Mouse (Mus musculus) CD8-positive naive resting alpha-beta T cell, adult 2 months (primary cell): Measurements from ENCODE around the gene Rpl37.
A peak's percentile ranks its signal among the peaks of the same experiment; 100 is the strongest.
"Not testable (repeated sequence)": the region's sequence is repeated elsewhere in the genome, so short reads cannot be mapped to it uniquely, and the experiment has no call there.

Experiments
- DNase-seq, 2 experiments: peaks; one replicate each; pipeline ENCODE4 v3.0.0; 2022; ENCODE audit warnings: low read depth in 2 of 2, low spot score in 2 of 2

Gene Rpl37

DNA sequence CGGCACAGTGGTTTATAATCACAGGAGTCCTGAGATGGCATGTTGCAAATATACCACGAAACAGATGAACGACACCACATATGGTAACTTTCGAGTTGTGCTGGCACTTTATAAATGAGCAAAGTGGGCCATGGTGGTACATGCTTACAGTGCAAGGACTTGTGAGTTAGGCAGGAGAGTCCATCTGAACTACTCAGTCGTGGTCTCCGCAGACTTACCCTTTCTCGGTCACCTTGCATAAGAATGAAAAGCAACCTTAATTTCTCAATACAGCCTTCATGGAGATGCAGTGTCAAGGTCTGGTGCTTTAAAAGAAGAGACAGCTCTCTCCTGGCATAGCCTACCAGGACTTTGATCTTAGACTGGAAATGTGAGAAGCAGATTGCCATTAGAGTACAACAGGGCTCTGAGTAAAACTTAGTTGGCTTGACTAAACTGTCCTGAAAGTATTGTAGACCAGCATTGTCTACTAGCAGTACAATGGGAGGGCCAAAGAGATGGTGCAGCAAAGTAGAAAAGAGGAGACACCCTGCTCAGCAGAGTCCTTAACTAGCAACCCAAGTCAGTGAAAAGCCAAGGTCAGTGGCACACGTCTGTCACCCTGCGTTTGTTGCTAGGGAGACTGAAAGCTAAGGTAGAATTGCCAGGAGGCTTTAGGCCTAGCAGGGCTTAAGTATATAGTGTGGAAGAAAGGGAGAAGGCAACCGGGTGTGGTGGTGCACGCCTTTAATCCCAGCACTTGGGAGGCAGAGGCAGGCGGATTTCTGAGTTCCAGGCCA lies 5.3 kb downstream of the Rpl37 start:
- DNase-seq, result no peak

DNA sequence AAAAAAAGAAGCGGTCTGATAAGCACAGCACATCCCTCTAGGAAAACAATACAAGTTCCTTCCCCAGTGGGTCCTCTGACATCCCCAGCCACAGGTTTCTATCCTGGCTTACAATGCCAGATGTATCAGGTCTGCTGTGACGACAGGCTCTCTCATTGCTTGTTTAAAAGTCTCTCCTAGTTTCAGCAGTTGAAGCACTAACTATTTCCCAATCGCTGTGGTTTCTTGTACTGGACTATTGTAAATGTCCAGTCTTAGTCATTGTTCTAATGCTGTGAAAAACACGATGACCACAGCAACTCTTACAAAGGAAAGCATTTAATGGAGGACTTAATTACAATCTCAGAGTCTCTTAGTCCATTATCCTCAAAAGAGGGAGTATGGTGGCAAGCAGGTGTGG lies 10.0 kb downstream of the Rpl37 start:
- DNase-seq, result no peak

DNA sequence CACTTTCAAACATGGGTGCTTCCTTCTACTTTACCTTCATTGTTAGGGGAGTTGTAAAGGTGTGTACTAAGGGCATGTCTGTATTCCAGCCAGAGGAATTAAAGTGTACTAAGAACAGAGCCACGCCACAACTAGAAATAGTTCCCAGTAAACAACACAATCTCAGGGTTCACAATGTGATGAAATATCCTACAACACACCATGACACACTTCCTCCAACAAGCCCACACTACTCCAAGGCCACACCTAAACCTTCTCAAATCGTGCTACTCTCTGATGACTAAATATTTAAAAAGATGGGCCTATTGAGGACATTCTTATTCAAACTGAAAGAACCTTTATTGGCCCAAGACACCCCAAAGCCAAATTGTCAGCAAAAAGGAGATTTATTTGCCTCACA lies 11.0 kb downstream of the Rpl37 start:
- no peak for DNase-seq

DNA sequence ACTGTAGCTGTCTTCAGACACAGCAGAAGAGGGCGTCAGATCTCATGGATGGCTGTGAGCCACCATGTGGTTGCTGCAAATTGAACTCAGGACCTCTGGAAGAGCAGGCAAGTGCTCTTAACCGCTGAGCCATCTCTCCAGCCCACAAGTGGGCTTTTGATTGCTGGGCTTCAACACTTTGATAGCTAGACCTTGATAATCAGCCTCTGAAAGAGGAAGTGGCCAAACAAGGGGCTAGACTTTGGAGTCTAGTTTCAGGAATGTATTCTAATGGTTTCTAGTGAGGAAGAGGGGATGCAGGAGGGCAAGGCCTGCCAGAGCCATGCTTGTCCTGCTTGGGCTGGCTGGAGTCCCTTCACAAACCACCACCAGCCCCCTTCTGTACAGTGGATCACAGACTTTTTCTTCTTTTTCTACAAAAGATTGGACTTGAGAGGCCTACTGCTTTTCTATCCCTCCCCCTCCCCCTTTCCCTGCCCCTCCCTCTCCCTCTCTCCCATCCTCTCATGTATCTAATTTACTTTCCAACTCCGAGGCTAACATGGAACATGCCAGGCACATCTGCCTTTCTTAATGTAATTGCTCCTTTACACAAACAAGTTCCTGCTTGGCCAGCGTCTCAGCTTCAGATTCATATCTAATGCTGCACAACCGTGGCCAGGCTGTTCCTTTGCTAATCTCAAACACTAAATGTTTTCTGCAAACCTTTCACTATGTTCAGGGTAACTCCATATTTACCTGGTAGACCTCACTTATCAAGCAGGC lies 11.9 kb downstream of the Rpl37 start:
- DNase-seq, result no peak

DNA sequence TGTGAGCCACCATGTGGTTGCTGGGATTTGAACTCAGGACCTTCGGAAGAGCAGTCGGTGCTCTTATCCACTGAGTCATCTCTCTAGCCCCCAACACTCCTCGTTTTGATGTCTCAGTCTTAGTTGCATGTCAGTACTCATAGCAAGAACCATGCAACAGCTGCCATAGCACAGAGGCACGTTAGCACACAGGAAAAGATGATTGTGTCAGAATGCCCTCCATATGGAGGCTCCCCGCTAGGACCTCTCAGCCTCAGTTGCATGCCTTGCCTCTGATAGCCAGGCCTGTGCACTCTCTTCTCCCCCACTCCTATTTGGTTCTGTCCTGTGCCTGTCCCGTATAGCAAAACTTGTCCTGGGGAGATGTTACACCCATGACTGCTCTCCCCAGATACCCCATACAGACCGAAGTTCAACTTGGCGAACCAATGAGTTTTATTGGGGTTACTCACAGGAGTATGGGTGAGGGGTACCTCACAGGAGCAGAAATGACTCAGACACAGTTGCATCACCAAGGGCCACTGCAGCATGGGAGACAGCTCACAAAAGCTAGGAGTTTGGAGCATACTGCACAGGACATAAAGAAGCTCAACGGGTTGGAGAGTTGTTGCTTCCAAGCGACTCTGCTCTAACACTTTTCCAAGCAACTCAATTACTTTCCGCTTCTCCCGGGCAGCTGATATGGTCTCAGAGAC lies 12.8 kb downstream of the Rpl37 start:
- DNase-seq, result no peak

DNA sequence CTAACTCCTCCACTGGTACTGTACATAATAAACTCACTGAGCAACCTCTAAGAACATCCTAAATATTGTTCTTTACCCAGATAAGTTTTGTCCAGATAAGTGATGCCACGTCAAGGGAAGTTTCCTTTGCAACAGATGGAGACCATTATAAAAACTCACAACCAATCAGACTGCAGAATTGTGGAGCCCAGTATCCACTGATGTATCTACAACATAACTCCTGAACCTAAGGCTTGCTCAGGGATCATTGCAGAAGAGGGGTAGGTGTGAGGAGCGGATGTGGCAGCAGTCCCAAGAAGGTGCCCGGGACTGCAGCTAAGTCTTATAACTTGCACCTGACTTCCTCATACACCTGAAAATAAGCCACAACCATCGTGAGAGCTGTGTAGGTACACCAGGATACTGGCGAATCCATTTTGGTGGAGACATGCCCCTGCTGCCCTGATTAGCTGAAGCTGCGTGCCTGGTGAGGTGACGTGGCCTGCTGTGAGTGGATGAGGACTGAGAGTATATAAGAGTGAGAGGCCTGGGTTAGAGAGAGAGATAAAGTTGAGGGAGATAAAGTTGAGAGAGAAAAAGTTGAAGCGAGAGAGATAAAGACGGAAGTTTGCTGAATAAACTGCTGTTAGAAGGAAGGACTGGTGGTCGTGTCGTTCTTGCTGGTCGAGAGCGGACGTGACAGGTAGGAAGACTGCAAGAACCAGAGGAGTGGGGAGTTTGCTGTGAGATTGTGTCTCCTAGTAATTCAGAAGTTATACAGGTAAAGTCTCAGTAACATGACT lies 14.6 kb downstream of the Rpl37 start:
- DNase-seq, result not testable (repeated sequence)

DNA sequence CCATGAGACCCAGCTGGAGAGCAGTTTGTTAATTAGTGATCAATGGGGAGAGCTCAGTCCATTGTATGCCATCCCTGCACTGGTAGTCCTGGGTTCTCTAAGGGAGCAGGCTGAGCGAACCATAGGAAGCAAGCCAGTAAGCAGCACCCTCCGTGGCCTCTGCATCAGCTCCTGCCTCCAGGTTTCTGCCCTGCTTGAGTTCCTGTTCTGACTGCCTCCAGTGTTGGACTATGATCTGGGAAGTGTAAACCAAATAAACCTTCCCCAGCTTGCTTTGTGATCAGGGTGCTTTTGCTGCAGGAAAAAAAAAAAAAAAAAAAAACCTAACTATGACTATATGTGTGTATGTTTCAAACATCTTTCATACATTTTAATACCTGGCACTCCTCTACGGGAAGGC lies 16.9 kb downstream of the Rpl37 start:
- DNase-seq, result no peak

DNA sequence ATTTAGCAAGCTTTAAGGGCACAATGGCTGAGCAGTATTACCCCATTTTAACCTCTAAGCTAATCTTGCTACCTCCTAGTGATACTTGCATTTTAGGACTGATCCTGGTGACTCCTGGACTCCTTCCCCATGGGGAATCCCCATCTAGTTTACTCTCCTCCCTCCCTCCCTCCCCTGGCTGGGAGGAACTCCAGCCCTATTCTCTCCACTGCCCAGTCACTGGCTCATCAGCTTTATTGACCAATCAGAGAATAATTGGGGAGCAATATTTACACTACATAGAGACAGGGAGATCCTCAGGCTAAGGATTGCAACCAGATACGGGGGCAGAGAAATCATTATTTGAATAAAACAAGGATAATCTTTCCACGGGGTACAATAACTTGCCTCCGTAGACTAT lies 17.7 kb downstream of the Rpl37 start:
- DNase-seq, result no peak

DNA sequence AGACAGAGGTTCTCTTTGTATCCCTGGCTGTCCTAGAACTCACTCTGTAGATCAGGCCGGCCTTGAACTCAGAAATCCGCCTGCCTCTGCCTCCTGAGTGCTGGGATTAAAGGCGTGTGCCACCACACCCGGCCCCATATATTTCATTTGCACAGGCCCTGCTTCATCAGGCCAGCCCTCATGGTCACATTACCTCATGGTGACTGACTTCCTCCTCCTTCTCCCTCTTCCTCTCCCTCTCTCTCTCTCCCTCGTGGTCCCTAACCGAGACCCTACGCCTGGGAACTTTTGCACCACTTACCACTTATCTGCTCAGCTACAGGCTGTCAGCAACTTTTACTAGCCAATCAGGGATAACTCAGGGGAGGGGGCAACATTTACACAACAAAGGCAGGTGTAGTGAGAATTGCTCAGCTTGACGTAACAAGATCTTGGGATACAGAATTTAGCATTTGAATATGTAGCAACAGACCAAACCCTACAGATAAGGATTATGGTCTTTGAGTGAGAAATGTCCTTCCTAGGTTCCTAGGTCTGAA lies 18.6 kb downstream of the Rpl37 start:
- no peak for DNase-seq

DNA sequence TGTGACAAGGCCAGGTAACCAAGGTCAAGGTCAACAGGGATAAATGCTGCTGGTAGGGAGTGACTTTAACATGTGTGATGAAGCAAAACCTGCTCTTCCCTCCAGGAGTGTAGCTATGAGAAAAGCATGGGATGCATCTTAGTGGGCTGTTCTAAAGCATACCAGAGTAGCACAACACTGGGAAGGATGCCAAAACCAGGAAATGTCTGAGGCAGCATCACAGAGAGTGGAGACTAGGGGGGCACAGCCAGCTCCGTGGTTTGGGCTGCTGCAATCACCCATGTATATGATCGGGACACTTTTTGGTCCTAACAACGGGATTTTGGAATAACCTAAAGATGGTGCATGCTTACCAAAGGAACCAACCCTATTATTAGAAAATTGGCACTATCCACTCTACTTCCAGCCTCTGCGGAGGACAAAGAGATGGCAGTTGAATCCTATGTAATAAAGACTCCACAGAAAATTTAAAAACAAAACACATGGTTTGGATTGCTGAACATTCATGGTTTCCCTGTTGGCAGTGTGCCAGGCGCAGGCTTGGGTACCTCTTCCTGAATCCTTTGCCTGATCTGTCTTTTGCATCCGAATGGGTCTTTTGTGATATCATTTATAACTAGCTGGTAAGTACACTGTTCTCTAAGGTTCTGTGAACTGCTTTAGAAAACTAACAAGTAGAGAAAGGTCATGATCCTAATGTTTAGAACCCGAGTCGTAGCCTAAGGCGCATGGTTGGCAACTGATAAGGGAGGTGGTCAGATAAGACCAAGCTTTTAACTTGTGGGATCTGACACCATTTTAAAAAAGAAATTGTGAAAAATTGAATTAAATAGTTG lies 21.8 kb downstream of the Rpl37 start:
- DNase-seq, result no peak

DNA sequence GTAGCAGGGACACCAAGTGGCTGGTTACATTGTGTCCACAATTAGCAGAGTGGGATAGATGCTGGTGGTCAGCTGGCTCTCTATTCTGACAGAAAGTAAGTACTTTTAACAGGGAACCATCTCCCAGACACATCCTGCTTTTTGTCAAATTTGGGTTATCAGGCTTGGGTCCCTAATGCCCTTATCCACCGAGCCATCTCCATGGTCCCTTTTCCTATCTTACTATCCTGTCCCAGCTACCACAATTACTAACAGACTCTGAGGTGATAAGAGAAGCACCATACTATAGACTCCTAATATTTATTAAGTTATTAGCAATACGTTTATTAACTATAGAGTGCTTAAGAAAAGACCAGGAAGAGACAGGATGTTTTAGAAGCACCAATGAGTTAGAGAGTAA lies 22.9 kb downstream of the Rpl37 start:
- DNase-seq, result no peak

DNA sequence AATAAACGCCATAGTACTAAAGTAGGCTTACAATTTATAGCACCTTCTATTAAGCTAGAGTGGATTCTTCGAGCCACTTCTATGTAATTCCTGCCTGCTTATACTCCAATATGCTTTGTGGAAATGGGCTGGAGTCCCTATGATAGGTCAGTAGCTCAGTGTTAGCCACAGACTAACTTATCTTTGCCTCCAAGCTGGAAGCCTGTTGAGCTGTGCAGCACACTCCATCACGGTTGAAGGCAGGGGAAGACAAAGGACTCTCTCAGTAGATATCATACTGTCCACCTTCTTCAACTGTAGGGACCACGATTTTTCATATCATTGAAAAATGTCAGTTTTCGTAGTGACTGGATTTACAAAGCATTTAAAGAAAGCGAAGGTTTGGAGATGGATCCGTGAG lies 23.4 kb downstream of the Rpl37 start:
- DNase-seq, result no peak

DNA sequence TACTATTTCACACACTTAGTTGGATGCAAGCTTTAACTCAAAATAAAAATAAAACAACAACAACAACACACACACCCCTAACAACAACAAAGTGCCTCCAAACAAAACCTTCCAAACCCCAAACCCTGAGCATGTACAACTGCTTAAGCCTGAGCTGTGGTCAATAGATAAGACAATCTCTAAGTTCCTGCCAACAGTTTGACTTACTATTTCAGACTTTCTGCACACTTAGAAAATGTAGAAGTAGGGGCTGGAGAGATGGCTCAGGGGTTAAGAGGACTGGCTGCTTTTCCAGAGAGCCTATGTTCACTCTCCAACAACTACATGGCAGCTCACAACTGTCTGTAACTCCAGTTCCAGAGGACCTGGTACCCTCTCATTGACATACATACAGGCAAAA lies 23.9 kb downstream of the Rpl37 start:
- DNase-seq, result no peak

DNA sequence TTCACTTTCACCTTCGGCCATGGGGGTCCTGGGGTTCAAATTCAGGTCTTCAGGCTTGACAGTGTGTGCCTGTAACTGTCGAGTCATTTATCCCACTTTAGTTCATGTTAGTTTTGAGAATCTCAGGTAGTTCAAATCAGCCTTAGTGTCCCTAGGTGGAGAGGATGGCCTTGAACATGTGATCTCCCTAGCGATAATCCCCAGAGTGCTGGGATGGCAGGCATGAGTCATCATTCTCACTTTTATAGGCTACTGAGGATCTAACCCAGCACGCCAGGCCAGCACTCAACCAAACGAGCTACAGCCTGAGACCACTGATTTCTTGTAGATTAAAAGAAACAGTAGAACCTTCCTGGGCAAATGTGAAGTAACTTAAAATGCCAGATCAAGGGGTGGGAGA lies 25.6 kb downstream of the Rpl37 start:
- DNase-seq, result no peak

DNA sequence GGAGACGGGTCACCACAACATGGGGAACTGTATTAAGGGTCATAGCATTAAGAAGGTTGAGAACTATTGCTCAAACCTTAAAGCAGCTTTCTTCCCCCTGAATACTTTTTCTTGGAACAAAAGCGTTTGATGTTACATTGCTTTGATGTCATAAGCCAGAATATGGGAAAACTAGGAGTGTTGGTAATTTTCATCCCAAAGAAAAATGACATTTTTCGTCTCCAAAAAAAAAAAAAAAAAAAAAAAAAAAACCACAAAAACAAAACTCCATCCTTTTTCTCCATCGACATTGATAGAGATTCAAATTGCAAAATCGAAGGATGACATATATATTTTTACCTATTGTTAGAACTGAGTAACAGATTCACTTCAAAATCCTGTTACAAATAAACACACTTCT lies 26.3 kb downstream of the Rpl37 start:
- no peak for DNase-seq

DNA sequence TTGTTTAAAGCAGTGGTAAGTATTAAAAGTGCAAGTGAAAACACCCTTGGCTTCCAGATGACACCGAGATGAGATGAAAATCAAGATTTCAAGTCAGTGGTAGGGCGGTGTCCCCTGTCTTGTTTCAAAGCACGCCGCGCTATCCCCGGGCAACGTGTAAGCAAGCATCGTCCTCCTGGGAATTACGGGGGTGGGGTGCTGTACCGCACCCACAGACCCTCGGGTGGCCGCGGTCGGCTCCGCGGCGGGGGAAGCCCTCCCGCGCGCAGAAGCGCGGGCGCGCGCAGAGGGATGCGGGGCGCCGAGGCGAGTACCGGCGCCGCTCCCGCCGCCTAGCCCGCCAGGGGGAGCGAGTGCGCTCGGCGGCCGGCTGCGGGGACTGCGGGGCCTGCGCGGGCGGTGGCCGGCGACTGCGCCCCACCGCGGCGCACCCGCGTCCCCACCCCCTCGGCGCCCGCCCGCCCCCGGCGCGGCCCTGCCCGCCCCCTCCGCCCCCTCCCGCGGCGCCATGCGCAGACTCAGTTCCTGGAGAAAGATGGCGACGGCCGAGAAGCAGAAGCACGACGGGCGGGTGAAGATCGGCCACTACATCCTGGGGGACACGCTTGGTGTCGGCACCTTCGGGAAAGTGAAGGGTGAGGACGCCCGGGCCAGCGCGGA lies 27.0 kb downstream of the Rpl37 start, which contains the start of gene Prkaa1:
Prkaa1 (plus strand) TSS at position 501 of the 660 bp plus-strand sequence.
- peak; percentile 54 to 57 for DNase-seq

DNA sequence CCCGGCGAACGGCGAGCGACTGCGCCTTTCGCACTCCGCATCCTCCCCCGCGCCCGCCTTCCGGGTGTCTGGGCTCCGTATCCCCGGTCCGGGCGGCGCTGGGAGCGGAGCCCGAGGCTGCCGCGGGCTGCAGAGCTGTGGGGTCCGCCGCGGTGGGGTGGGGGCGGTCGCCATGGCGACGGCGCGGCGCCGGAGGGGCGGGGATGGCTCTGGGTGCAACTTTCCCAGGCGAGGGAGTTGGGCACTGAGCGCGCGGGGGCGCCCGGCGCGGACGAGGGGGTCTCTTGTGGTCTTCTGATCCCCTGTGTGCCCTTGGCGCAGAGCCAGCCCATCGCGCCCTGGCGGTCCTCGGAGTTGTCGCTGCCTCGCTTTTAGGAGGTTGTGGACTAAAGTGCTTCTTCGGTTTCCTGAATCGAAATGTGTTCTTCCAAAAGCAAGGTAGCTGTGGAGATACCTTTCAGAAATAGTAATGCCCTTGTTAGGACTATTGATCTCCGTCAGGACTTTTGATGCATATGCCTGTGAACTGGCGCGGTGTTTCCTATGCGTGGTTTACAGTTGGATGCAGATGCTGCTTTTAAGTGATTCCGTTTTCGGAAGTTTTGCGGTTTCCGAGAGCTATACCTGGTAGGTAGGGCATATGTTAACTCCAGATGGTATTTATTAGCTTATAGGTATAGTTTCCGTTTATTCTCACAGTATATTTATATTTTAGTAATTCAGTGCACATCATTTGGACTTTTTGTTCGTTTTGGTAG lies 27.8 kb downstream of the Rpl37 start:
- peak; percentile 61 to 67 for DNase-seq

DNA sequence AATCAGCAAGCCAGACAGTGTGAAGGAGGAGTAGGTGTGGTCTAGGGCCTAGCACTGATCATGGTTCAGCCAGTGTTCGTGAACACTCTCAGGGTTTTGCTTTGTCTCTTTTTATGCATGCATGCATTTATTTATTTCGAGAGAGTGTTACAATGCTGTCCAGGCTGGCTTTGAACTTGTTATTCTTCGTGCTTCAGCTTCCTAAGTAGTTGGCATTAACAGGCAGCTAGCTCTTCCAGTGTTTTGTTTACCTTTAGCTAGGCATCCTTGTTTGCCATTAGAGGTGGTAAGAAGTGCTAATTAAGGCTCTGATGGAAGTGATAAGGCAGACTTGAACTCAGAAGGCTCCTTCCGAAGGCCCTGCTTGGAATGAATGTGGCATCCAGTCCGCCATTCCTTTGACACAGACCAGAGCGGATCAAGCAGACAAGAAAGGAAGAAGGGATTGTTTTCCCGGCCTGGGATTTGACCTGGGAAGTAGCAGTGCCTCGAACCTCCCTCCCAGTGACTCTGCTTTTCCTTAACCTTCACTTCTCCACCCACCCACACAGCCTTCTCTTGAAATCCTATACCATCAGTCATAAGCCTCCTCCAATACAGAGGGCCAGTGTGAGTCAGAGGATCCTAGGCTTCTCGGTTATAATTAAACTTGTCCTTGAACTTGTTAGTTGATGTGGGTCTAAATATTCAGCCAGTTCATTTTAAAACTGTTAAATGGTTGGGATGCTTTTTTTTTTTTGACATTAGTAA lies 28.9 kb downstream of the Rpl37 start:
- DNase-seq, result no peak
